Mouse (Mus musculus) forebrain, embryonic 16.5 days (tissue): ENCODE results near the gene Ensa. TPM values are rescaled to one million over a fixed set of nuclear protein-coding genes. Genes with fewer than 3 reads are reported as not detected.
"Not testable (repeated sequence)": the region's sequence is repeated elsewhere in the genome, so short reads cannot be mapped to it uniquely, and the experiment has no call there.

ENCODE experiments used
- ATAC-seq: fragments of 200-750 bp; cut with Nextera tagmentation; 2 replicates; pipeline ENCODE4 v1.8.0; 2017; ENCODE audit warnings: mild to moderate bottlenecking, moderate library complexity
- H3K27ac ChIP-seq: fragments of 300-500 bp; sonication (generic); 2 replicates; pipeline ENCODE4 v1.5.1; 2014; ENCODE audit warnings: low read length, control low read depth
- H3K27me3 ChIP-seq: fragments of 300-500 bp; sonication (generic); replicated peaks from 2 replicates; pipeline ENCODE4 v1.6.1; 2014; ENCODE audit warnings: low read length; ENCODE audit not compliant: control insufficient read depth, insufficient read depth
- H3K36me3 ChIP-seq: fragments of 300-500 bp; sonication (generic); 2 replicates; pipeline ENCODE4 v1.6.1; 2014; ENCODE audit not compliant: control insufficient read depth, insufficient read depth
- H3K4me1 ChIP-seq: fragments of 300-500 bp; sonication (generic); replicated peaks from 2 replicates; pipeline ENCODE4 v1.6.1; 2014; ENCODE audit warnings: low read length; ENCODE audit not compliant: control insufficient read depth, insufficient read depth
- H3K4me2 ChIP-seq: fragments of 300-500 bp; sonication (generic); 2 replicates; pipeline ENCODE4 v1.6.1; 2014; ENCODE audit warnings: mild to moderate bottlenecking, low read length, control low read depth
- H3K4me3 ChIP-seq: fragments of 300-500 bp; sonication (generic); replicated peaks from 2 replicates; pipeline ENCODE4 v1.5.1; 2014; ENCODE audit warnings: mild to moderate bottlenecking, low read length, control low read depth
- H3K9ac ChIP-seq: fragments of 300-500 bp; sonication (generic); replicated peaks from 2 replicates; pipeline ENCODE4 v1.6.1; 2014; ENCODE audit warnings: low read depth, low read length, control low read depth
- H3K9me3 ChIP-seq: fragments of 300-500 bp; sonication (generic); 2 replicates; pipeline ENCODE4 v1.6.1; 2016; ENCODE audit warnings: low read length; ENCODE audit not compliant: control insufficient read depth
- WGBS: fragments of 180-500 bp; shearing (Covaris S2); extraction: QIAGEN DNeasy Blood & Tissue Kit; methylation state at CpG from one replicate; pipeline ENCODE4 v1.1.7; 2014; 5-methylcytosine and 5-hydroxymethylcytosine counted together
- polyA plus RNA-seq: library from polyadenylated mRNA; unstranded; fragments of >200 nt; fragmentation: Nextera tagmentation; extraction: Ambion mirVana; gene quantifications from 2 replicates; pipeline ENCODE4 v1.2.1, GENCODE M21; 2015

Gene Ensa
- polyA plus RNA-seq, 1 experiment from 2014 or later, result 124 TPM

DNA sequence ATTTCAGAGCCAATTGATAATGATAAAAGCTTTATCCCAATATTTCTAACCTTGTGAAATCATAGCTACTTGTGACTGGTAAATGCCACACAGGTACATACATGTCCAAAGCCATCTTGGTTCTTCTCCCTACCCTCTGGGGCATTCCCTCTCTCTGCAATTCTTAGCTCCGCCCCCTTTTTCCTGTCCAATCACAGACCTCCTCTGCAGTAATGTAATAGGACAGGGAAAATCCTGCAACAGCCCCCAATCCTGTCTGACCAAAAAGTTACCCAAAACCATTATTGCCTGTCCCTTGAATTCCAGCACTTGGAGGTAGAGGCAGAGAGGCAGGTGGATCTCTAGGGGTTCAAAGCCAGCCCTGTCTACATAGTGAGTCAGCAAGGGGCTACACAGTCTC lies 3.6 kb upstream of the Ensa start:
- 80% methylated on average over 1 of the region's 1 CpGs for WGBS
- Histone ChIP-seq H3K36me3 (peaks cover 18% of the 10 kb centered on the region), H3K9ac (no peak overlapping the region), H3K4me2 (no peak overlapping the region), H3K4me3 (no peak overlapping the region), H3K27ac (no peak overlapping the region), H3K9me3 (no peaks in the 10 kb centered on the region), H3K27me3 (no peaks in the 10 kb centered on the region), H3K4me1 (peaks cover 7% of the 10 kb centered on the region)
- ATAC-seq, result no peak

DNA sequence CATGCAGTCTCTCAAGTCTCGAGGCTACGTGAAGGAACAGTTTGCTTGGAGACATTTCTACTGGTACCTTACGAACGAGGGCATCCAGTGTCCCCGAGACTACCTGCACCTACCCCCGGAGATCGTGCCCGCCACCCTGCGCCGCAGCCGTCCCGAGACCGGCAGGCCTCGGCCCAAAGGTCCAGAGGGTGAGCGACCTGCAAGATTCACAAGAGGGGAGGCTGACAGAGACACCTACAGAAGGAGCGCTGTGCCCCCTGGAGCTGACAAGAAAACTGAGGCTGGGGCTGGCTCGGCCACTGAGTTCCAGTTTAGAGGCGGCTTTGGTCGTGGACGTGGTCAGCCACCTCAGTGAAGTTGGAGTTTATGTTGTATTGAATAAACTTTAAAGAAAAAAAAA lies 2.4 kb upstream of the Ensa start:
- not testable (repeated sequence) for H3K4me2 ChIP-seq, H3K9ac ChIP-seq, ATAC-seq, H3K4me3 ChIP-seq, H3K9me3 ChIP-seq, H3K27ac ChIP-seq, H3K27me3 ChIP-seq
- 96% methylated on average over 20 of the region's 20 CpGs for WGBS
- H3K4me1 ChIP-seq, result peaks cover 15% of the 10 kb centered on the region
- peaks cover 16% of the 10 kb centered on the region for H3K36me3 ChIP-seq

DNA sequence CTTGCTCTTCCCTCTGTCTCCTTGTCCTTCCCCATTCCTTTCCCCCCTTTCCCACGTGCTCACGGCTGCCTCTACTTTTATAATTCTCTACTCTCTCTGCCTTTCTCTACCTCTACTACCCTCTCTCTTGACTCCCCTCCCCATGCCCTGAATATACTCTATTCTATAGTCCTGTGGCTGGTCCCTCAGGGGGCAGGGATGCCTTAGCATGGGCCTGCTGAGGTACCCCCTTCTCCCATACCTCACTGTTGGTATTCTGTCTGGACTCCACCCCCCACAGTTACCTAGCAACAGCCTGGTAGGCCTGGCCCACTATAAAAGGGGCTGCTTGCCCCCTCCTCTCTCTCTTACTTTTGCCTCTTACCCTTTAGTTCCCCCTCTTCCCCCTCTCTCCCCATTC lies 1.2 kb upstream of the Ensa start:
- H3K36me3 ChIP-seq, result peaks cover 7% of the 10 kb centered on the region
- WGBS, result 50% methylated on average over 2 of the region's 2 CpGs
- H3K4me2 ChIP-seq, result no peak overlapping the region
- H3K27me3 ChIP-seq, result no peaks in the 10 kb centered on the region
- H3K9ac ChIP-seq, result no peak overlapping the region
- H3K4me1 ChIP-seq, result peaks cover 15% of the 10 kb centered on the region
- H3K9me3 ChIP-seq, result no peaks in the 10 kb centered on the region
- H3K4me3 ChIP-seq, result no peak overlapping the region
- no peak for ATAC-seq
- H3K27ac ChIP-seq, result no peak overlapping the region

DNA sequence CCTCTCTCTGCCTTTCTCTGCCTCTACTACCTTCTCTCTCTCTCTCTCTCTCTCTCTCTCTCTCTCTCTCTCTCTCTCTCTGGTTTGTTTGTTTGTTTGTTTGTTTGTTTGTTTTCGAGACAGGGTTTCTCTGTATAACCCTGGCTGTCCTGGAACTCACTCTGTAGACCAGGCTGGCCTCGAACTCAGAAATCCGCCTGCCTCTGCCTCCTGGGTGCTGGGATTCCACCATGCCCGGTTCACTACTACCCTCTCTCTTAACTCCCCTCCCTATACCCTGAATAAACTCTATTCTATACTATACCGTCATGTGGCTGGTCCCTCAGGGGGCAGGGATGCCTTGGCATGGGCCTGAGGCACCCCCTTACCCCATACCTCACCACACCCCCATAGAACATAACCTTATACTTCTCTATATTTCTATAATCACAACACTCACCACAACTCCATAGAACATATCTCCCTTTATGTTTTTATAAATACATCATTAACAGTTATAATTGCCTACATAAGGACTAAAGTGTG lies 740 bp upstream of the Ensa start:
- Histone ChIP-seq H3K9ac (peak overlapping the region; percentile 63), H3K4me3 (peak overlapping the region; percentile 38), H3K27ac (peak overlapping the region; percentile 76), H3K4me2 (peak overlapping the region; percentile 61), H3K4me1 (peaks cover 15% of the 10 kb centered on the region)
- 60% methylated on average over 5 of the region's 5 CpGs for WGBS
- H3K36me3 ChIP-seq, H3K27me3 ChIP-seq, ATAC-seq, H3K9me3 ChIP-seq: not testable (repeated sequence)

DNA sequence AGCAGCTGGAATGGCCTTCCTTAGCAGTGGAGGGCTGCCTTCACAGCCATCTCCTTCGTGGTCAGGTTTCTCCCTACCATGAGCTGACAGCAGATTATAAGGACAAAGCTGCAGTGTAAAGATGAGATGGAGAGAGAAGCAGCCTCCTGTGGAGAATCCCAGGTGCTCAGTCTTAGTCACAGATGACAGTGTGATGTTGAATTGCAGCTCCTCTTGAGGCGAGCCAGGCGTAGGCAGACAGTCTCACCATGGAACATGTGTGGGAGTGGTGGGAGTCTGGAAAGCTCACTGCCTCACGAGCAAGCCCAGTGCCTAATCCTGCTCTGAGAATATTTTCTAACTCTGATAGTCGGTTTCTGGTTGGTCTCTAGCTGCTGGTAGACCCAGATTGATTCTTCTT lies 3.0 kb downstream of the Ensa start:
- H3K4me3 ChIP-seq, result no peak overlapping the region
- H3K9ac ChIP-seq, result no peak overlapping the region
- no peaks in the 10 kb centered on the region for H3K27me3 ChIP-seq
- peaks cover 15% of the 10 kb centered on the region for H3K4me1 ChIP-seq
- peaks cover 15% of the 10 kb centered on the region for H3K36me3 ChIP-seq
- H3K27ac ChIP-seq, result no peak overlapping the region
- no peak overlapping the region for H3K4me2 ChIP-seq
- no peaks in the 10 kb centered on the region for H3K9me3 ChIP-seq
- ATAC-seq, result no peak
- WGBS, result 91% methylated on average over 5 of the region's 5 CpGs

DNA sequence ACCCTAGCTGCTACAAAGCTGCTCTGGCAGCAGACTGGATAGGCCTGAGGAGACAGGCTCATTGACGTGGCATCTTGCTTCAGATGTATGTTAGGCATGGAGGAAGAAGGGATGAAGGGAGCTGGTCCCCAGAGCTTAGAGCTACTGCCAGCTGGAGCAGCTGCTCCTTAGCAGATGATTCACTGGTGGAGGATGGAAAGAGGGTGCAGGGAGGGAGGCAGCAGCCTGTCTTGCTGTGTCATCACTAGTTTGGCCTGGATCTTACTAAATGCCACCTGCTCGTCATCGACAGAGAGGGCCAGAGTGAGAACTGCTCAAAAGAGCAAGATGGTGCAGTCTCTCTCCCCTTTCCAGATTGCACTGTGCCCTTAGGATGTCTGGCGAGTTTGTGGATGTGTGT lies 5.0 kb downstream of the Ensa start:
- Histone ChIP-seq H3K27me3 (no peaks in the 10 kb centered on the region), H3K9me3 (no peaks in the 10 kb centered on the region), H3K36me3 (peaks cover 21% of the 10 kb centered on the region), H3K4me1 (peaks cover 15% of the 10 kb centered on the region), H3K27ac (no peak overlapping the region), H3K4me3 (no peak overlapping the region), H3K4me2 (no peak overlapping the region), H3K9ac (no peak overlapping the region)
- WGBS, result 71% methylated on average over 4 of the region's 4 CpGs
- ATAC-seq, result no peak

DNA sequence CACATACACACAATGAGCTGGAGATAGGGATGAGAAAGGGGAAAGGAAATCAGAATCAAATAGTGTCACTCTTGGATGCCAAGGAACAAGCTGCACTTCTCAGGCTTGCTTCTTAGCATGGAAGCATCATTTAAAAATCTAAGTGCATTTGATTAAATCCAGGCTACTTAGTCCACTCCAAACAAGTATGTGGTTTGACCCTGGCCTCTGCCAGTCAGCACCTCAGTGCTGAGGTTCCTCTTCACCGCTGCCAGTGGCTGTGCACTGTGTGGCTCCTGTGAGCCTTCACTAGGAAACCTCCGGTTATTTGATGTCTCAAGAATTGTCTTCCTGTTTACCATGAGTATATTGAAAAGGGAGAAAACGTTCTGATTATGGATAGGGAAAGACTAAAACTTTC lies 6.1 kb downstream of the Ensa start:
- H3K4me2 ChIP-seq, result no peak overlapping the region
- H3K27ac ChIP-seq, result no peak overlapping the region
- no peaks in the 10 kb centered on the region for H3K9me3 ChIP-seq
- H3K27me3 ChIP-seq, result no peaks in the 10 kb centered on the region
- 85% methylated on average over 3 of the region's 3 CpGs for WGBS
- no peak for ATAC-seq
- H3K36me3 ChIP-seq, result peaks cover 25% of the 10 kb centered on the region
- no peak overlapping the region for H3K4me3 ChIP-seq
- peaks cover 12% of the 10 kb centered on the region for H3K4me1 ChIP-seq
- H3K9ac ChIP-seq, result no peak overlapping the region

DNA sequence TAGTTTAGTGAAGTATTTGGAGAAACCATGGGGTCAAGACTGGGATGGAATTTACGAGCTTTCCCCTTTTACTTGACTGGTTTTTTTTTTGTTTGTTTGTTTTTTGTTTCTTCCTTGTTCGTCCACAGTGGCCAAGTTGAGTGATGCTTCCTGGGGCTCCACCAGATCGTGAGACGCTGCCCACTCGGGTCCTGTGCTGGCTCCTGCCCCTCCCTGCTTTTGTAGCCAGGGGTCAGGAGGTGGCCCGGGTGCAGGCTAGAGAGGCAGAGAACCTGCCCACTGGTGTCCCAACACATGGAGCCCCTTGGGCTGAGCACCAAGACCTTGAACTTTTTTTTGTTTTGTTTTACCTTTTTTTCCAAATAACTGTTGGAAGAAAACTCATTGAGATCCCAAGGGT lies 6.5 kb downstream of the Ensa start:
- 89% methylated on average over 6 of the region's 6 CpGs for WGBS
- H3K27ac ChIP-seq, result no peak overlapping the region
- H3K9ac ChIP-seq, result no peak overlapping the region
- no peak overlapping the region for H3K4me3 ChIP-seq
- no peaks in the 10 kb centered on the region for H3K27me3 ChIP-seq
- no peak for ATAC-seq
- no peak overlapping the region for H3K4me2 ChIP-seq
- H3K9me3 ChIP-seq, result no peaks in the 10 kb centered on the region
- peaks cover 7% of the 10 kb centered on the region for H3K4me1 ChIP-seq
- H3K36me3 ChIP-seq, result peaks cover 25% of the 10 kb centered on the region

DNA sequence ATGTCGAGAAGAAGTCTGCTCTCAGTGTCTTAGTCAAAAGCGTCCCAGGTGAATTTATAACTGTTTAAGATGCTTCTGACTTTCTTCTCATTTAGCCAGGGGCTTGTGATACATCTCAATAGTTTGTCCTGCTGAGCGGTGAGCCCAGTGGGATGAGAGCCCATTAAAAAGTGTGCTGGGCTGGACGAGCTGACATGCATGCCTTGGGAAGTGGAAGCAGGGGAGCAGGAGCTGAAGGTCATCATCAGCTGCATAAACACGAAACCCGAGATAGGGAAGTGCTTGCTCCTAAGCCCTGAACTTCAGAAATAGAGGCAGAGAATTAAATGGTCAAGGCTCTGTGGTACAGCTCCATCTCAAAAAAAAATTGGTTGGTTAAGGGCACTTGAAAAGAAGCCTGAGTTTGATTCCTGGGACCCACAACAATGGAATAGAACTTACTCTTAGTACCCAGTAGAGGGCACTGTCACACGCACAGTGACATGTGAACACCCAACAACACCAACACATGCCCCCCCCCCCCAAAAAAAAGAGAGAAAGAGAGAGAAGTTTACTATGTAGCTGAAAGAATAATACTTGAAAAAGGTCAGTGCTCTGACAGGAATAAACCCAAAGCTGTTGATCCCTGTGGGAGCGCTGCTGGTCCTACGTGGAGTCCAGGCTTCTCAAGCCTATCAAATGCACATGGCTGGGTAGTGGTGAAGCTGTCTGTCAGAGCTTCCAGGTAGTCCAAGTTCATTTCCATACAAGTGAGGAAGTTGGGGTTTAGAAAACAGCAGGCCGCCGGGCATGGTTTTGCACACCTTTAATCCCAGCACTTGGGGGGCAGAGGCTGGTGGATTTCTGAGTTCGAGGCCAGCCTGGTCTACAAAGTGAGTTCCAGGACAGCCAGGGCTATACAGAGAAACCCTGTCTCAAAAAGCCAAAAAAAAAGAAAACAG lies 8.1 kb downstream of the Ensa start:
- no peak overlapping the region for H3K9ac ChIP-seq
- no peak overlapping the region for H3K27ac ChIP-seq
- H3K4me1 ChIP-seq, result no peaks in the 10 kb centered on the region
- H3K4me3 ChIP-seq, result no peak overlapping the region
- no peak overlapping the region for H3K4me2 ChIP-seq
- no peaks in the 10 kb centered on the region for H3K9me3 ChIP-seq
- peaks cover 24% of the 10 kb centered on the region for H3K36me3 ChIP-seq
- 80% methylated on average over 12 of the region's 12 CpGs for WGBS
- ATAC-seq, result no peak
- no peaks in the 10 kb centered on the region for H3K27me3 ChIP-seq
